Mouse (Mus musculus) heart, embryonic 15.5 days (tissue): Measurements from ENCODE around the gene Spryd4. TPM values are rescaled to one million over a fixed set of nuclear protein-coding genes. Genes with fewer than 3 reads are reported as not detected.
A peak's percentile ranks its signal among the peaks of the same experiment; 100 is the strongest.
"Not testable (repeated sequence)": the region's sequence is repeated elsewhere in the genome, so short reads cannot be mapped to it uniquely, and the experiment has no call there.

Experiments
- ATAC-seq: fragments of 200-750 bp; cut with Nextera tagmentation; replicated peaks from 2 replicates; pipeline ENCODE4 v1.8.0; 2017; ENCODE audit warnings: low read depth, moderate TSS enrichment; ENCODE audit not compliant: insufficient number of reproducible peaks, insufficient read depth, low FRiP score
- H3K27ac ChIP-seq: fragments of 300-500 bp; sonication (generic); 2 replicates; pipeline ENCODE4 v1.5.1; 2015; ENCODE audit warnings: mild to moderate bottlenecking, inconsistent platforms
- H3K27me3 ChIP-seq: fragments of 300-500 bp; sonication (generic); 2 replicates; pipeline ENCODE4 v1.6.1; 2015; ENCODE audit warnings: inconsistent platforms
- H3K36me3 ChIP-seq: fragments of 300-500 bp; sonication (generic); 2 replicates; pipeline ENCODE4 v1.6.1; 2015; ENCODE audit warnings: mild to moderate bottlenecking, inconsistent platforms
- H3K4me1 ChIP-seq: fragments of 300-500 bp; sonication (generic); replicated peaks from 2 replicates; pipeline ENCODE4 v1.6.1; 2015; ENCODE audit warnings: inconsistent platforms
- H3K4me2 ChIP-seq: fragments of 300-500 bp; sonication (generic); 2 replicates; pipeline ENCODE4 v1.6.1; 2015; ENCODE audit warnings: inconsistent platforms, mild to moderate bottlenecking, moderate library complexity
- H3K4me3 ChIP-seq: fragments of 300-500 bp; sonication (generic); 2 replicates; pipeline ENCODE4 v1.5.1; 2015; ENCODE audit warnings: mild to moderate bottlenecking, inconsistent platforms
- H3K9ac ChIP-seq: fragments of 300-500 bp; sonication (generic); 2 replicates; pipeline ENCODE4 v1.6.1; 2015; ENCODE audit warnings: mild to moderate bottlenecking, inconsistent platforms
- H3K9me3 ChIP-seq: fragments of 300-500 bp; sonication (generic); replicated peaks from 2 replicates; pipeline ENCODE4 v1.6.1; 2016; ENCODE audit warnings: inconsistent platforms
- WGBS: fragments of 180-500 bp; shearing (Covaris S2); methylation state at CpG from one replicate; pipeline ENCODE4 v1.1.7; 2015; ENCODE audit warnings: mixed read lengths; 5-methylcytosine and 5-hydroxymethylcytosine counted together
- polyA plus RNA-seq: library from polyadenylated mRNA; unstranded; fragments of >200 nt; fragmentation: Nextera tagmentation; extraction: Ambion mirVana; gene quantifications from 2 replicates; pipeline ENCODE4 v1.2.1, GENCODE M21; 2015

The Spryd4 gene
- polyA plus RNA-seq, 1 experiment from 2014 or later, result 38.6 TPM

DNA sequence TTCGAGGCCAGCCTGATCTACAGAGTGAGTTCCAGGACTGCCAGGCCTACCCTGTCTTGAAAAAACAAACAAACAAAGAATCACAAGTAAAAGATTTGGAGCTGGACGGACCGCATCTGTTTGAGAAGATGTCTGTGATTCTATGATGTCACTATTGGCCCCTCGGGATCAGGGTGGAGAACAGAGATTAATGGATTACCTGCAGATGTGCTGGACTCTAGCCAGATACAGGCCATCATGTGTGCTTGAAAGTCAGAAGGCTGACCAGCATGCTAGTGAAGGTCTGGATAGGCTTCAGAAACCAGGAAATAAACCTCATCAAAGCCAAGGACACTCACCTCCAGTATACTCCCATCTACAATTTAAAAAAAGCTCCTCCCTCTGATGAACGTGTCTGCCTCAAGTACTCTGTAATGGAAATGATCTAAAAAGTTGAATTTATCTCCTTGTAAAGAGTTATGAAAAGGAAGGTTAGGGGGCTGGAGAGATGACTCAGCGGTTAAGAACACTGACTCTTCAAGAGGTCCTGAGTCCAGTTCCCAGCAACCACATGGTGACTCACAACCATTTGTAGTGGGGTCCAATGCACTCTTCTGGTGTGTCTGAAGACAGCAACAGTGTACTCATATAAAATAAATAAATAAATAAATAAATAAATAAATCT is 26.2 kb downstream of the Spryd4 start:
- ATAC-seq, result no peak
- WGBS, result 72% methylated on average over 6 of the region's 6 CpGs
- H3K4me2 ChIP-seq, result no peak overlapping the region
- no peaks in the 10 kb centered on the region for H3K27me3 ChIP-seq
- H3K9ac ChIP-seq, result no peak overlapping the region
- H3K27ac ChIP-seq, result no peak overlapping the region
- 0 out of 2 replicates have a peak, but pooled peaks cover 2% of the 10 kb centered on the region for H3K4me1 ChIP-seq
- no peaks in the 10 kb centered on the region for H3K36me3 ChIP-seq
- no peaks in the 10 kb centered on the region for H3K9me3 ChIP-seq
- no peak overlapping the region for H3K4me3 ChIP-seq

DNA sequence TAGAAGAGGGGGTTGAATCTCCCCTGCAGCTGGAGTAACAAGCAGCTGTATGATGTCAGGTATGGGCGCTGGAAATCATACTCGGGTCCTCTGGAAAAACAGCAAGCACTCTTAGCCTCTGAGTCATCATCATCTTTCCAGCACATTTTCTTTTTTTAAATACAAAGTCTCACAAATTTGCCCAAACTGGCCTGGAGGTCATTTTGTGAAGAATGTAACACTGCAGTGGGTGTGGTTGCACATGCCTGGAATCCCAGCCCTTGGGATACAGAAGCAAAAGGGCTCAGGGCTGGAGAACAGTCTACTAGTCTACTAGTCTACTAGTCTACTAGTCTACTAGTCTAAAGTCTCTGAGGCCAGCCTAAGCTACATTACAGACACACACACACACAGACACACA is 27.3 kb downstream of the Spryd4 start:
- no peak overlapping the region for H3K9ac ChIP-seq
- no peaks in the 10 kb centered on the region for H3K27me3 ChIP-seq
- no peak for ATAC-seq
- 76% methylated on average over 2 of the region's 2 CpGs for WGBS
- H3K4me3 ChIP-seq, result no peak overlapping the region
- no peaks in the 10 kb centered on the region for H3K9me3 ChIP-seq
- no peak overlapping the region for H3K4me2 ChIP-seq
- no peaks in the 10 kb centered on the region for H3K36me3 ChIP-seq
- no peak overlapping the region for H3K27ac ChIP-seq
- peaks cover 7% of the 10 kb centered on the region; the same call in 1 of the 2 replicates for H3K4me1 ChIP-seq

- WGBS, result 4% methylated on average over 6 of the region's 6 CpGs
- Histone ChIP-seq H3K4me3 (peak within 1 kb of the TSS; percentile 39), H3K4me1 (peaks cover 10% of the 10 kb centered on the region), H3K36me3 (no peaks in the 10 kb centered on the region), H3K4me2 (peak within 1 kb of the TSS; percentile 51), H3K27me3 (no peaks in the 10 kb centered on the region), H3K9ac (peak within 1 kb of the TSS; percentile 37), H3K27ac (peak within 1 kb of the TSS; percentile 74), H3K9me3 (no peaks in the 10 kb centered on the region)
- ATAC-seq, result peak; percentile 58
Measured at GRCm38 (mm10) chr10:128179989-128180388, 31.6 kb downstream of the Spryd4 start, which contains the start of gene Rbms2. Rbms2 (minus strand) TSS chr10:128180297.

DNA sequence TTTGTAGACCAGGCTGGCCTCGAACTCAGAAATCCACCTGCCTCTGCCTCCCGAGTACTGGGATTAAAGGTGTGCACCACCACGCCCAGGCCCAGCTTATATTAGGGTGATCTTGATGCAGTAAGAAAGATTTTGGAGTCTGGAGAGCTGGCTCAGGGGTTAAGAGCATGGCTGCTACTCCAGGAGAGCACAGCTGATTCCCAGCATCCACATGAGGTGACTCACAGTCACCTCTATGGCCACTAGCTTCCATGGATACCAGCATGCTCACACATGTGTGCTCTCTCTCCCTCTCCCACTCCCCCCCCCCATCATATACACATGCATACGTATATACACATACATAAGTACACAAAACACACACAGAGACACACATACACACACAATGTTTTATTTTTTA is 34.3 kb downstream of the Spryd4 start:
- H3K9me3 ChIP-seq, result no peaks in the 10 kb centered on the region
- H3K27me3 ChIP-seq, result no peaks in the 10 kb centered on the region
- peak overlapping the region; percentile 37; the same call in 1 of the 2 replicates for H3K27ac ChIP-seq
- WGBS, result 81% methylated on average over 4 of the region's 4 CpGs
- no peak overlapping the region for H3K4me3 ChIP-seq
- no peak overlapping the region for H3K4me2 ChIP-seq
- no peaks in the 10 kb centered on the region for H3K36me3 ChIP-seq
- ATAC-seq, result no peak
- peaks cover 22% of the 10 kb centered on the region for H3K4me1 ChIP-seq
- H3K9ac ChIP-seq, result no peak overlapping the region

- H3K27me3 ChIP-seq, result no peaks in the 10 kb centered on the region
- H3K4me2 ChIP-seq, result peak overlapping the region; percentile 65
- 1% methylated on average over 17 of the region's 17 CpGs for WGBS
- no peaks in the 10 kb centered on the region for H3K36me3 ChIP-seq
- peak overlapping the region; percentile 90 for H3K27ac ChIP-seq
- peak; percentile 84 for ATAC-seq
- H3K4me1 ChIP-seq, result peaks cover 22% of the 10 kb centered on the region
- H3K9me3 ChIP-seq, result no peaks in the 10 kb centered on the region
- peak overlapping the region; percentile 60 for H3K4me3 ChIP-seq
- peak overlapping the region; percentile 60 for H3K9ac ChIP-seq
Measured at GRCm38 (mm10) chr10:128175996-128176755, 35.4 kb downstream of the Spryd4 start.

- Histone ChIP-seq H3K9me3 (no peaks in the 10 kb centered on the region), H3K36me3 (no peaks in the 10 kb centered on the region), H3K27me3 (no peaks in the 10 kb centered on the region), H3K9ac (peak overlapping the region; percentile 60), H3K27ac (peak overlapping the region; percentile 90), H3K4me2 (peak overlapping the region; percentile 65), H3K4me3 (peak overlapping the region; percentile 60), H3K4me1 (peaks cover 22% of the 10 kb centered on the region)
- 6% methylated on average over 3 of the region's 3 CpGs for WGBS
- no peak for ATAC-seq
Measured at GRCm38 (mm10) chr10:128175302-128175701, 36.3 kb downstream of the Spryd4 start.

DNA sequence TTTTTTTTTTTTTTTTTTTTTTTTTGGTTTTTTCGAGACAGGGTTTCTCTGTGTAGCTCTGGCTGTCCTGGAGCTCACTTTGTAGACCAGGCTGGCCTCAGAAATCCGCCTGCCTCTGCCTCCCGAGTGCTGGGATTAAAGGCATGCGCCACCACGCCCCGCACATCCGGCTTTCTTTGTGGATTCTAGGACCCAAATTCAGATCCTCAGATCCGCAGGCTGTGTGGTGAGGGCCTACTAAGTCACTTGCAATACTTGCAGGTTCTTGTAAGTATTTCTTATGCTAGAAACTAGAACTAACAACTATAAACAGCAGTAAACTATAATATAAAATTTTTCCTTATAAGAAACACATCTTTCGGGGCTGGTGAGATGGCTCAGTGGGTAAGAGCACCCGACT is 40.3 kb downstream of the Spryd4 start:
- H3K9me3 ChIP-seq, H3K27me3 ChIP-seq, H3K4me2 ChIP-seq, H3K27ac ChIP-seq, ATAC-seq, H3K9ac ChIP-seq, H3K36me3 ChIP-seq, H3K4me3 ChIP-seq: not testable (repeated sequence)
- peaks cover 25% of the 10 kb centered on the region for H3K4me1 ChIP-seq
- 98% methylated on average over 10 of the region's 10 CpGs for WGBS

DNA sequence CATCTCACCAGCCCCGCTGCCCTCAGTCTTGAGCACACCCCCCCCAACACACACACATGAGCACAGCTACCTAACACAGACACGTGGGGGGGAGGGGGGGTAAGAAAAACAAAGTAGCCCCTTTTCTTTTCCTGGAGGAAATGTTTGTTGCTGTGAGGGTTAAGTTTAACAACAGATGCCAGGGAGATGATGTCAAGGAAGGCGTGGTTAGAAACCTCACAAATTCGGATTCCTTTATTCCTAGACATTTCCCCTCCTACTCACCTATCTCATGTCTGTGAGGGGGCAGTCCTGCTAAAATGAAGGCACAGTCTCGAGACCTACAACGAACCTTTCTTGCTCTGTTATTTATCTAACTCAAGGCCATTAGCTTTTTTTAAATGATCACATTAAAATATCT is 44.5 kb downstream of the Spryd4 start:
- Histone ChIP-seq H3K36me3 (peaks cover 12% of the 10 kb centered on the region; the same call in 1 of the 2 replicates), H3K9ac (0 out of 2 replicates have a peak overlapping the region, but pooled peaks have one; percentile 2), H3K4me2 (no peak overlapping the region), H3K9me3 (no peaks in the 10 kb centered on the region), H3K4me3 (no peak overlapping the region), H3K27me3 (no peaks in the 10 kb centered on the region), H3K27ac (peak overlapping the region; percentile 47; the same call in 1 of the 2 replicates), H3K4me1 (peaks cover 14% of the 10 kb centered on the region; the same call in 1 of the 2 replicates)
- 31% methylated on average over 6 of the region's 6 CpGs for WGBS
- ATAC-seq, result no peak

- WGBS, result 86% methylated on average over 3 of the region's 3 CpGs
- ATAC-seq, result not testable (repeated sequence)
Measured at GRCm38 (mm10) chr10:128165726-128166125, 45.9 kb downstream of the Spryd4 start.

More at GRCm38 (mm10) chr10:128165726-128166125, 45.9 kb downstream of the Spryd4 start:
- not testable (repeated sequence) for H3K9me3 ChIP-seq, H3K4me2 ChIP-seq, H3K27me3 ChIP-seq, H3K27ac ChIP-seq, H3K4me3 ChIP-seq, H3K9ac ChIP-seq
- Histone ChIP-seq H3K36me3 (peaks cover 12% of the 10 kb centered on the region; the same call in 1 of the 2 replicates), H3K4me1 (peaks cover 14% of the 10 kb centered on the region; the same call in 1 of the 2 replicates)
